Mouse (Mus musculus): ENCODE data around the gene Pdzd3.
"Not testable (repeated sequence)": the region's sequence is repeated elsewhere in the genome, so short reads cannot be mapped to it uniquely, and the experiment has no call there.

The Pdzd3 gene

DNA sequence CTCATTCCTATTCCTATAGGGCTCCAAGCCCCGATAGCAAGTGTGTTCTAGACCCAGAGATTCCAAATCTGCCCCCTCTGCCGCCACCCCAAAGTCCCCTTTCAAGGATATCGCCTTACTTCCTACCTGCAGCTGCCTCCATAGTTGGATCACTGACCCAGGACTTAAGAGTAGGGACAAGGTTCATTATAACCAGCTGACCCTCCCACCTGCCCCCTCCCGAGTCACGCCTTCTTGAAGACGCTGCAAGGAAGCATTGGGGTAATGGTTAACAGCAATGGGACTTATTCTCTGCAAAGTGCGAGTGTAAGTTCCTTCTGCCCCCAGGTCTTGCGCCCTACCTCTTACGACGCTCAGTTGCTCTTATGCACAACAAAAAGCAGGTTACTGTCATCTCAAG is at the start of gene Pdzd3:
Pdzd3 (minus strand) TSS at position 158 of the 400 bp plus-strand sequence.
- in situ Hi-C loops (cut with MseI, MboI), result no loop called here

DNA sequence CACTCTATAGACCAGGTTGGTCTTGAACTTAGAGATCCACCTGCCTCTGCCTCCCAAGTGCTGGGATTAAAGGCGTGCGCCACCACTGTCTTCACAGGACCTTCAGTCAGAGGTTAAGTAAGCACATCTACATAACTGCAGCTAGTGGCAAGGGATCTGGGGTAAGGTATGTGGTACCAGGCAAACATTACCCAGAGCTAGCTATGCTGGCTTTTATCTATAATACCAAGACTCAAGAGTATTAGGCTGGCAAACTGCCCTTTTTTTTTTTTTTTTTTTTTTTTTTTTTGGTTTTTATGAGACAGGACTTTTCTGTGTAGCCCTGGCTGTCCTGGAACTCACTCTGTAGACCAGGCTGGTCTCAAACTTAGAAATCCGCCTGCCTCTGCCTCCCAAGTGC is 48.7 kb upstream of the Pdzd3 start:
- in situ Hi-C loops (cut with MseI, MboI), result not testable (repeated sequence)

DNA sequence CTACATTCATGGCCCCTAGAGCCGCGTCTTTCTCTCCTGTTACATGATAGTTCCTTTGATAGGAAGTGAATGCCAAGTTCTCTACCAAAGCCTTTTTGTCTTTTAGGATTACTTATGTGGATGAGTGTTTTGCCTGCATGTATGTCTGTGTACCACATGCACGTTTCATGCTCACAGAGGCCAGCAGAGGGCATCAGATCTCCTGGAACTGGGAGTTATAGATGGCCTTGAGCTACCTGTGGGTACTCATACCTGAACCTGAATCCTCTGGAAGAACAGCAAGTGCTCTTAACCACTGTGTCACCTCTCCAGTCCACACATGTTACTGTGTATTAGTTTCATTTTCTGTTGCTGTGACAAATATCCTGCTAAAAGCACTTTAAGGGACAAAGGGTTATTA is 41.2 kb upstream of the Pdzd3 start:
- in situ Hi-C loops (cut with MseI, MboI), result no loop called here

DNA sequence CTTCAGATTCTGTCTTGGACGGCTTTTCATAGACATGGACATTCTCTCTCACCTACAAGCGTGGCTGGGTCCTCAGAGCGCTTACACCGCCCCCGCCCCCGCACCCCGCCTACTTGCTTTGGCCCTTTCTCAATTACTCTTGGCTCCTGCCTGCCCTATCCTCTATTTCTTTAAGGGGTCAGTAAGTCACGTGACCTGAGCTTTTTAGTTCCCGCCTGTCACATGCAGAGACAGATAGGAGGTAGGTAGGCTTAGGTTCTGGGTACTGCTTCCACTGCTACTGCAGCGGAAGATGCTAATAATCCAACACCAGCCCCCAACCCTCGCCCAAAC is 37.7 kb upstream of the Pdzd3 start:
- in situ Hi-C loops (cut with MseI, MboI), result no loop called here

DNA sequence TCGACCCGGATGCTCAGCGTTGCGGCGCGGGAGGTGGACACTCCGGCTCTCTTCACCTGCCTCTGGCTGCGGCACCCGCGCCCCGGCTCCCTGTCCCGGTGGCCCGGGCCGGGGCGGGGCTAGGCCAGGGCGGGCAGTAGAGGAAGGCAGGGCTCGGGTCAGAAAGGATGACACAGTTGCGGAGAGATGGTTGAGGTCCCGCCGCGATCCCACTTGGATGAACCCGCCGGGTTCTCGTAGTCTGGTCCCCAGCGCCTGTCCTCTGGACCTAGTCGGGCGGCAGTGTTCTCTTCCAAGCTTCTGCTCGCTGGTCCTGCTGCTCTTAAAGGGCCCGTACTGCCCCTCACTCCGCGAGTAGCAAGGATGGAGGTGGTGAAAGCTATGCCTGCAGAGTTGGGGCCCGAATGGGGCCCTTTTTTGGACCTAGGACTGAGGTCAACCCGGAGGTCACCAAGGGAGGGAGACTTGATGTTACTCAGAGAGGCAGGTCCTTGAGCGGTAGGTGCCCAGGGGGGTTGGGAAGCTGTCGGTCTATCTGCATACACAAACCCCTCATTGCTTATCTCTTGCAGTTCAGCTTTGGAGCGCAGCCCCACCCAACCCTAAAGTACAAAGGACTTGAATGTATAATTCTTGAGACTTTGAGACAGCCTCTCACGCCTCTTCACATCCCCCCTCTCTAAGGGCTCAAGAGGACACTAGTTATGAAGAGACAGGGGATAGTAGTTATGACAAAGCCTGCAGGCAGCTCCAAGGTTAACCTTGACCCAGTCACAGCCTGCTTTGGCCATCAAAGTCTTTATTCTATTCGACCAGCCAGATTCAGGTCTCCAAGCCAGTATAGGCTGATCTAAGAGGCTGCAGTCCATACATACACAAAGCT is 37.0 kb upstream of the Pdzd3 start, which contains the start of gene Abcg4:
Abcg4 (minus strand) TSS at position 540 of the 883 bp plus-strand sequence.
- in situ Hi-C loops (cut with MseI, MboI), result no loop called here

DNA sequence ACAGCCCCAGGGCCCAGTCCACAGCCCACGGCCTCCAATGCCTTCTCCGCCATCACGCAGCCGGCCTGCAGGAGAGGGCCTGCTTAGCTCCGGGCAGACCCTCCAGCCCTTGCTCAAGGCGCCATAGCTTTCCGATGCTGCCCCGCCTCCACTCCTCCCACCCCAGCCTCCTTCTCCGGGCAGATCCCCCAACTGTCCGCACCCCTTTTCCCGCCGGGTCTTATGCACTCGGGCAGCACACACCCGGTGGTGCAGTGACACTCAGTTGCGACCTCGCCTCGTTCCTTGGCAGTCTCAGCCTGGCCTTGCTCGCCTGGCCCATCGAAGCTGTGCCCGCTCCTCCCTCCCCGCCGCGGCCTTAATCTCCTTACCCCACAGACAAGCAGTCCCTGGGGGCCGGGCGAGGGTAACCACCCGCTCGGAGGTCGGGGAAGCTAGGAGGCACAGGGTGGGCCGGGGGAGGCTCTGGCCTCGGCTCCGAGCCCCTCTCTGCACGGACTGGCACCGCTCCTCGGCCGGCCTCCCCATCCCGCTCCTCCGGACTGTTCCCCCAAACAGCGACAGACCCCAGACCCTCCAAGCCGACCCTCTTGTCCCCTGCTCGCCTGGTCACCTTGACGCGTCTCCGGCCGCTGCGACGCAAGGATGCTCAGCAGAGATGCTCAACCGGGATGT is 36.3 kb upstream of the Pdzd3 start:
- in situ Hi-C loops (cut with MseI, MboI), result no loop called here

DNA sequence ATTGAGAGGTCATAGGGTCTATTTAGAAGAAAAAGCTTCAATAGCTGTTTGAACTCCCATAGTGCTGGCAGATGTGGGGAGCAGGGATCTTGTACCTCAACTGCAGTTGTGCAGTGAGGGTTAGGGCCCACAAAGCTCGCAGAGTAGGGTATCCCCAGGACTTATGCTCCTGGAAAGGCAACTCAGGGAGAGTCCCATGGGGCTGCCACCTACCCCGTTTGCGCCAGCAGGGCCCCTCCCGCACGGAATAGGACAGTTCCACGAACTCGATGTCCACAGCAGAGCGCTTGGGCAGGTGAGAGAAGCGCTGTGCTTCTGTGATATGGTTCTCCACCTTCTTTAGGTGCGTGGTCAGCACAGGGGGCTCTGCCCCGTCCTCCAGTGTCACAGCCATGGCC is 35.7 kb upstream of the Pdzd3 start:
- in situ Hi-C loops (cut with MseI, MboI), result no loop called here

DNA sequence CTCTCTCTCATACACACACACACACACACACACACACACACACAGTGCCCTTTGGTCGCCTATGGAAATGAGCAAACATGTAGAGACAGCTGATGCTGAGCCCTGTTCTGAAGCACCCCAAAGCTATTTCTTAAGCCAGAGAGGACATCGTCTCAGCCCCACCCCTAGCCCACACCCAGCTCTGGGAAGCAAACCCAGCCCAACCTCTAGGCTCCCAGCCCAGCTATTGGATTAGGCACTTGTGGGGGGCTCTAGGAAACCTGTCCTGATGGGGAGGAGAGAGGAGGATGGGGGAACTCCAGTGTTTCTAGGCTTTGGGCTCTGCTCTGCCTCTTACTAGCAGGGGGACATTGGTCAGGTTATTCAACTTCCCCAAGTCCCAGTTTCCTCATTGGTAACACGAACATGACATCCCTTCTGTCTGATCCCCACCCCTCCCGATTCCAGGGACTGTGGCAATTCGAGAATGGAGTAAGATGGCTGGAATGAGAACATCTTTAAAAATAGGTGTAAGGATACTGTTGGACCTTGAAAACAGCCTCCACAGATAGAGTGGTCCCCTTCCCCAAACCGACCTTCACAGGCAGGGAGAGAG is 35.1 kb upstream of the Pdzd3 start:
- in situ Hi-C loops (cut with MseI, MboI), result no loop called here

DNA sequence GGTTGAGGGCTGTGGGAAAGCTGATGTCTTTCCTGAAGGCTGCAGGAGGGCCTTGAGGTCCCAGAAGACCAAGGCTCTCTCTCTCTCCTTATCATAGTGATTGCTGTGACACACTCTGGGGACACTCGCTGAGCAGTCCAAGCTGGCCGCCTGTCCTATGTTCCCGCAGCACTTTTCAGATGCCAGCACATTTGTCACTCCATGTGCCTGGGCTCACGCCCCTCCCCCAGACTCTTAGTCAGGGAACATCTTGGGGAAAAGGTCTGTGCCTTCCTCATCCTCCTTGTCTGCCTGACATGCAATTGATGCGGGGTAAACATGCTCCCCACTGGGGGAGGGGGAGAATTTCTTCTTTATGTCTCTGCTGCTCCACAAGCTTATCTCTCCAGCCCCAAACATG is 31.9 kb upstream of the Pdzd3 start:
- in situ Hi-C loops (cut with MseI, MboI), result no loop called here

DNA sequence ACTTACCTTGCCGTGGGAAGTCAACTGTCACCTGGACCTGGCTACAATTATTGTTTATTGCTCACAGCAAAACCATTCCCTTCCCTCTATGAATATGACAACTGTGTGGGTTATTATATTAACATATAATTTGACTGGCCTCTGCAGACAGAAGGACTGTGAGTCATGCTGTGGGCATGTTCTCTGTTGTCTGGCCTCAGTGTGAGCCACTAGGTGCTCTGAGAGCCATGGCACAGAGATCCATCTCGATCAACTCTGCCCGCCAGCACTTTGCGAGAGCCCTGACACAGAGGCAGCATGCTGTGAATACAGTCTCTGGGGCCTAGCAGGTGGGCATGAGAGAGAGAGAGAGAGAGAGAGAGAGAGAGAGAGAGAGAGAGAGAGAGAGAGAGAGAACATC is 18.7 kb upstream of the Pdzd3 start:
- in situ Hi-C loops (cut with MseI, MboI), result no loop called here

DNA sequence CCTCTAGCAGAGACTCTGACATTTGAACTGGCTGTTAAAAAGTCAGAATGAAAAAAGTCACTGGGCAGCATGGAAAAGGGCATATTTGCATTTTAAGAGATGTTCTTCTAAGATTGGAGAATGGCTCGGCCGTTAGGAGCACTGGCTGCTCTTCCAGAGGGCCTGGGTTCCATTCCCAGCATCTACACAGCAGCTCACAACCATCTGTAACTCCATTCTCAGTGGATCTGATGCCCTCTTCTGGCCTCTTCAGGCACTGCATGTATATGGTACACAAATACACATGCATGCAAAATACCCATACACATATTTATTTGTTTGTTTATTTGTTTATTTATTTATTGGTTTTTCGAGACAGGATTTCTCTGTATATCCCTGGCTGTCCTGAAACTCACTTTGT is 17.8 kb upstream of the Pdzd3 start:
- in situ Hi-C loops (cut with MseI, MboI), result no loop called here

DNA sequence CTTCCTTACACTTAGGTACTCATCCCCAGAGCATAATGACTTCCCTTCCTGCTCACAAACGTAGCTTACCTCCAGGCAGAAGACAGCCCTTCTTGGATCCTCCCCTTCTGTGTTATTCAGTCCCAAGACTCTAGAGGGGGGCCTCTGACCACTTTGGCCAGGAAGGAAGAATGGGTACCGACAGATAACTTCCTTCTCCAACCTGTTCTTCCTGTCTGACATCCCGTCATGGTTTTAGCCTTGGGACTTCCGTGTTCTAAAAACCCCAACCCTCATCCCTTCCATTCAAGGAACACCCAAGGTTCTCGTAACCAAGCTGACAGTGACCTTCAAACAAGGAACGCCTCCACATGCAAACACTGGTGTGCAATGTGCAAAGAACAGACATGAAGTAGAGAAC is 17.2 kb upstream of the Pdzd3 start, which contains the start of gene Nlrx1:
Nlrx1 (minus strand) TSS at position 168 of the 400 bp plus-strand sequence.
- in situ Hi-C loops (cut with MseI, MboI), result no loop called here

DNA sequence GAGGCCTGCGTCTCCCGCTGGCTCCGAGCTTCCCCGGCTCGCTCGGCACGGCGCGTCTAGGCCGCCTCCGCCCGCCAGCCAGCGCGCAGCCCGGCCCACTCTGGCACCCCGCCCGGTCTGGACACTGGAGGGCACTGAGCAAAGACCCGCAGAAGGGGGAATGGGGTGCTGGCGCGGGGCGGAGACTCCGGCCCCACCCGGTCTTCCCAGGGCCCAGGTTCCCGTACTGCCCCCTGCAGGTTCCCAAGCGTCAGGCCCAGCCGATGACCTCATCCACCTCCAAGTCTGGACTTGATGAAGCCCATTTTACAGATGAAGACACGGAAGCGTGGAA is 16.7 kb upstream of the Pdzd3 start:
- in situ Hi-C loops (cut with MseI, MboI), result no loop called here

DNA sequence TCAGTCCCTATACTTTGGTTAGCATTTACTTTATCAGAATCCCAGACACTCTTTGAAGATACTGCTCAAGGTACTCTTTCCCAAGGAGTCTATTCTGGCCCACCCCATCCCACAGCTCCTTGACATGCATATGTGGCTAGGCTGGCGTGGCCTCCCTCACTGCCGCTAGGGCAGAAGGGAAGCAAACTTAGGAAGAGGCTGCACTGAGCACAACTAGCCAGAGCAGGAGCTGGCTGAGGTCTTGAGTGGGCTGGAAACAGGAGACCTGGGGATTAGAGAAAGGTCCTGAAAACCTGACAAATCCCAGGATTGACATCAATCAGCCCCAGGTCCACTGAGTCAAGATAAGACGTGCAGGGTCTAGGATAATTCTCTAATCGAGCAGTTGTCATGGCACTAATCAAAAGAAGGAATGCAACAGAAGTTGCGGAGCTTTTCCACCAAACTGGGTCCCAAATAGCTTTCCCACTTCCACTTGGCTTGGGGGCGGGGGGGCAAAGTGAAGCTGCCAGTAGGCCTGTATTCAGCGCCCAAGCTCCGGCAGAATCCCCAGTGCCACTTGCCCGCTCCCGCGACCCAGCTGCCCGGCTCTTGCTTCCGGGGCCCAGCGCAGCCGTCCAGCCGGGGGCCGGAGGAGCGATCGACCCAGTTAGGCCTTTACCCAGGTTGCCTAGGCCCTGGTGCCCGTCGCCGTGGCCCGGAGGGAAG is 16.2 kb upstream of the Pdzd3 start:
- in situ Hi-C loops (cut with MseI, MboI), result no loop called here

DNA sequence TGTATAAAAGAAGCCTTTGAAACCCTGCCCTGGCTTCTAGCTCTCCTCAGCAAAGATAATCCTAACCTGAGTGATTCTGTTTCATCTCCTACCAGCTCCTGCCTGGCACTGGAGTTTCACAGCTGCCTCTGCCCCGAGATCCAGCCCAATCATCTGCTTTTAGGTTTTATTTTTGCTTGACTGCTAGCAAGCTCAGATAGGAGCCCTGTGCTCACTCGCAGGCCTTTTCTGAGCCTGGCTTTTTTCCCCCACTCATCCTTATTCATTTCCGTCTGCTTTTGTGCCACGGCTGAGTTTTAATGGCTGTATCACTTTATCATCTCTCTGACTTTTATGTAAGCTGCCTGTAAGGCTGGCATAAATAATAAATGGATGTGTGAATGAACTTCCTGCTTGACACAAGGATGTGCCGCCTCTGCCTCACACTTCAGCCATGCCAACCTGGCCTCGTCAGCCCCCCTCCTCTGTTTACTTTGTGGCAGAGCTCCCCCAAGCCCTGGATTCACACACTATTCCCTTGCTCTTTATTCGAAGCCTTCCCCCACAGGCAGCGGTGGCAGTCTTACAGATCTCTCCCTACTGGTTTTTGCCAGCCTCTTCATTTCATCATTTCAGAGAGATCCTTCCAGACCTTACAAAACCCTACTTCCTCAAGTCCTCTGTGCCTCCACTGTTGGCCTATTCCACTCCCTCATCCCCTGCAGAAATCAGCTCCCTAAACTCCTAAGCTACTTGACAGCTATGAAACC is 15.4 kb upstream of the Pdzd3 start:
- in situ Hi-C loops (cut with MseI, MboI), result no loop called here

DNA sequence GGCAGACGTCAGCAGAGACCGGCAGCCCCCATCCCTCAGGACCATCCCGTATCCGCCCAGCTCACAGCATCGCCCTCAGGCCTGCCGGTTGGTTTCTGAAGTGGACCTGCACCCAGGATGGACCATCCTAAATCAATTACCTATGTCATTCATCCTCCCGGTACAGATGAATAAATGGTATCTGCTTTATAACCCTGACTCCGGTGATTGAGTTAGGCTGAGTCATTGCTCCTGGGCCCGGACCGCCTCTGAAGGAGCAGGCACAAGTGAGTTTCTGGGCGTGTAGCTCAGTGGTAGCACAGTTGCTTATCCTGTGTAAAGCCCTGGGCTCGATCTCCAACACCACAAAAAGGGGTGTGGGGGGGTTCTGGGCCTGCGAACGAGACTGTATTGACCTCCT is 10.1 kb upstream of the Pdzd3 start:
- in situ Hi-C loops (cut with MseI, MboI), result no loop called here

DNA sequence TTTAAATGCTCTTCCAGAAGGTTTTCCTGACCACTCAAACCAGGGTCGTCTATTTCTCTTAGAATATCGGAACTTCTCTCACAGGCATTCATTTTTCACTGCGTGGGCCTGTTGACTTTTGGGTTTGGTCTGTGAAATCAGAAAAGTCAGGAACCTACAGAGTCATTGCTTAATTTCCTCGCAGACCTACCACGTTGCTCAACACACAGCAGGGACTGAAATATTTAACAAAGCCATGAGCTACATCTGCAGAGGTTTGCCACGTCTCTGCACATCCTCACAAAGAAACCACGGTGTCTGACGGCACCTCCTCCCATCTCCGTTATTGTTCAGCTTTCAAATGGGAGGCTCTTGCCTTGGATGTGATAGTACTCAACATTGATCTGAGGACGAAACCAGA is 7.7 kb upstream of the Pdzd3 start:
- in situ Hi-C loops (cut with MseI, MboI), result no loop called here

DNA sequence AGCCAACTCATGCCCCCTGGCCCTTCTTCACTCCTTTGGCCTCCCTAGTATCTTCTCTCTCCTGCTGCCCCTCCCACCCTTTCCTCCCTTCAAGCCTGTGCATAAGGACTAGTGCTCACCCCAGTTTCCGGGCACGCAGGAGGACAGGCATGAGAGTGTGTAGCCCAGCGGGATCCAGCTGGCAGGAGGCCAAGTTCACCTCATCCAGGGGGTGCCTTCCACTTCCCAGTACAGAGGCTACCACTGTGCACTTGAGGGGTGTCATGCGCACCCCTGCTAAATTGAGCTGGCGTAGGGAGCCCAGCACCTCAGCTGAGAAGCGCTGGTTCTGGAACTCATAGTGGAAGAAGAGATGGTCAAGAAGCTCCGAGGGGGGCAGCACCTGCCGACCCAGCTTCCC is 4.9 kb upstream of the Pdzd3 start:
- in situ Hi-C loops (cut with MseI, MboI), result no loop called here

DNA sequence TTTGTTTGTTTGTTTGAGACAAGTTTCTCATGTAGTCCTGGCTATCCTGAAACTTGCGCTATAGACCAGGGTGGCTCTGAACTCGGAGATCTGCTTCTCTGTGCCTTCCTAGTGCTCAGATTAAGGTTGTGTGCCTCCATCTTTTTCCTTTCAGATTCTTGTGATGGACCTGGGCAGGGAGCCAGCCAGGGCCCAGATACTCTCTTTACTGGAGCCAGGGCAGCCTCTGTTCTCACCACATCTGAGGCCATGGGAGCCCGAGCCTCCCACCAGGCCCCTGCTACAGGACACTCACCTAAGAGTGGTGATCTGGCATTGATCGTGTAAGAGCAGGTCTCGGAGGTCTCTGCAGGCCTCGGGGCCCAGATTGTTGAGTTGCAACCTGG is 3.9 kb upstream of the Pdzd3 start:
- in situ Hi-C loops (cut with MseI, MboI), result no loop called here

DNA sequence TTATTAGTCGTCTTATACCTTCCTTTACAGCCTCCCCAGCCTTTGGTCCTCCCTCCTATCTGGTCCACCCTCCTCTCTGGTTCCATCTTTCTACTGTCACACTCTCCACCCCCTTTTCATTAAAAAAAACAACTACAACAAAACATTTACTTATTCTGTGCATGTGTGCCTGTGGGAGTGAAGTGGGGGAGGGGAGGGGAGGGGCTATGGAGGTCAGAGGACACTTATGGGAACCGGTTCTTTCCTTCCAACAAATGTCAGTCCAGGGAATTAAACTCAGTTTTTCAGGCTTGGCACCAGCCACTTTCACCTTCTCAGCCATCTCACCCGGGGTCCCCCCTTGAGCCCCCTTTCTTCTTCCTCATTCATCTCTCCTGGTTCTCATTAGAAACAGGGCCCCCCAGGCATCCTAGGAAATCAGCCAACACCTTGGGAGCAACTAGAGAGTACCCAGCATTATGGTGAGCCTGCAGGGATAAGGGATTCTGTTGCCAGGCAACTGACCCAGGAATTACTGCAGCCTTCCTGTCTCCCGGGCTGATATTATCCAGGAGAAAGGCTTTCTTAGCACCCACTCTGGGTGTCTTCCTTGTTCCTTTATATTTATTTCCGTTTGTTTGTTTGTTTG is 3.4 kb upstream of the Pdzd3 start:
- in situ Hi-C loops (cut with MseI, MboI), result no loop called here

DNA sequence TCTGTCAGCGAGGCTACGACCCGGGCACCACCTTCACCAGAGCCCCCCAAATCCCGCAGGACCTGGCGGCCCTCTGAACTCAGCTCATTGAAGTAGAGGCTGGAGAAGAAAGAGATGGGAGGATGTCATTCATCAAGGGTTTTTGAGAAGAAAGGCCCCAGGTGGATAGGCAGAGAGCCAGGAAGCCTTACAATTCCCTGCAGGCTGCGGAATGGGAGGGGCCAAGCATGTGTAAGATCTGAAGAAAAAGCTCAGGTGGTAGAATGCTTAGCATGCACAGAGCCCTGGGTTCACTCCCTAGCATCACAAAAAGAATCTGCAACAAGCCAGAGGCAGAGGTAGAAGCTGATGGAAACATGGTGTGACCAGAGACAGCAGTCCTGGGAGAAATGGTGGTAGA is 2.2 kb upstream of the Pdzd3 start:
- in situ Hi-C loops (cut with MseI, MboI), result no loop called here
